Mouse (Mus musculus): Measurements from ENCODE around the gene Tmem132b.

DNA sequence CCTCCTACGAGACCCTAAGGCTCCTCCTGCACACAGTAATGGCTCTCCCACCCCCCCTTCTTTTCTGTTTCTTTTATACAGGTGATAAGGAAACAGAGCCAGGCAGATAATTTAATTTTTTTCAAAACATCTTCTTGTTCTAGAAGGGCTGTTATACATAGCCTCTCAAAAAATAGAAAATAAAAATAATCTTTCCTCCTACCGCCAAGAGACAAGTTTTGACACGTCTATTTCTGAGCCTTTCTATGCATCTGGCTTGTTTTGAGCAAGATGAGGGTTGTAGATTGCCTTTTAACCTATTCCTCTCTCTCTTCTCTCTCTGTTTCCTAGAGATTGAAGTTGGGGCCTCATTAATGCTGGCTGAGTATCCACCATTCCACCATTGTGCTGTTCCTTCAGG is 196.9 kb downstream of the Tmem132b start:
- TF ChIP-seq CTCF (IDR thresholded peaks at IDR 0.05; ENCODE audit: low read depth, low read length) (no peak), POLR2A (IDR thresholded peaks at IDR 0.05; ENCODE audit: borderline replicate concordance, low read depth, low read length) (no peak)

Measured in bone marrow macrophage, adult 2 months (primary cell).